8 mouse cellular contexts compared by ENCODE assay signal in the genomic region with DNA sequence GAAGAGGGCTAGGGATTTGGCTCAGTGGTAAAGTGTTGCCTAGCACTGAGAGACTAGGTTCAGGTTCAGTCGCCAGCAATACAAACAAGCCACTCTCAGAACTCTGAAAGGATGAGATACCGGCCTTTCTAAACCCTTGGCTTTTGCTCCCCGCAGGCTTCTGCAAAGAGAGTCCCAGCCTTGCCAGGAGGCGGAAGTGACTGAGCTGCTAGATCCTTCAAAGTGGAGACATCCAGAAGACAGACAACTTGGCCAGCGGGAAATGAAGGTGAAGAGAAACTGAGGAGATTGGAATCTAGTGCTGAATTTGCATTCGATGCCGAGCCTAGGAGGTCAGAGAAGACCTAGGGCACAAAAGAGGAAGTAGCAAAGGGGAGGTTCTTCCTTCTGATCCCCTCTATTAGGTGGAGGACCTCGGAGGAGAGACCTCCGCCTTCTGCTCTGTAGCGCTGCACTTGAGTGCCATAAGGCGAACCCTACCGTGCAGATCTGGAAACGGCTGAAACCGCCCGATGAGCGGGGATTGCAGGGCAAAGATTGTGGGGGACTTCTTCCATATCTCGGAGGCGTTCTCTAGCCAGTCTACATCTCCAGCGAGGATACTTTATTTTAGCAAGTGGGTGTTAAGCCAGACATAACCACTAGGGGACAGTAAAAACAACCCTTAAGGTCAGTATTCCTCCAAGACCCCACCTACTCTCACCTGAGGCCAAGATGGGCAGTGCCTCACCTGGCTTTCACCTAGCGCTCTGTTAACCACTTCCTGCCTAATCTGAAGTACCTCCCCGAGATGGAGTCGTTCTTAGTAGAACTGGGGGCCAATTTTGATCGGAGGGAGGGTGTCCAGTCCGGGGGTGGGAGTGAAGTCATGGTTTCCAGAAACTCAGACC. TPM values are rescaled to one million over a fixed set of nuclear protein-coding genes. Genes with fewer than 3 reads are reported as not detected.
DNase-seq lines count a peak whose midpoint lies in the region; ATAC-seq and TF ChIP-seq lines count a peak whose summit lies in the region.

No protein-coding gene starts in this region.

- H3K36me3 ChIP-seq in ES-E14 (ENCODE audit: control insufficient read depth, insufficient read depth, low read length, poor library complexity, severe bottlenecking), result no peaks in the 10 kb centered on the region
- H3K36me3 ChIP-seq in heart, embryonic 13.5 days, result no peaks in the 10 kb centered on the region
- no peaks in the 10 kb centered on the region for H3K36me3 ChIP-seq in kidney, embryonic 16.5 days (ENCODE audit: insufficient read depth, low read length)
- no peaks in the 10 kb centered on the region for H3K36me3 ChIP-seq in macrophage (ENCODE audit: inconsistent target)
- H3K36me3 ChIP-seq in stomach, embryonic 14.5 days (ENCODE audit: control insufficient read depth, insufficient read depth, low read length), result no peaks in the 10 kb centered on the region

- peak; percentile 50 for DNase-seq in adrenal gland, adult 2 months
- no peak for DNase-seq in adrenal gland, adult 8-10 months
- no peak for DNase-seq in ES-E14 (ENCODE audit: low read depth, low spot score)

- no peaks in the 10 kb centered on the region for H3K27me3 ChIP-seq in heart, embryonic 13.5 days (replicated peaks)
- no peaks in the 10 kb centered on the region for H3K27me3 ChIP-seq in kidney, embryonic 16.5 days (ENCODE audit: insufficient read depth, low read length)
- no peaks in the 10 kb centered on the region for H3K27me3 ChIP-seq in stomach, embryonic 14.5 days (ENCODE audit: control insufficient read depth, insufficient read depth, low read length)

- no peak overlapping the region for H3K27ac ChIP-seq in ES-E14 (ENCODE audit: insufficient read depth, low read depth, low read length, poor library complexity, severe bottlenecking)
- H3K27ac ChIP-seq in cortical plate, adult 2 months (ENCODE audit: insufficient read depth, low read length), result no peak overlapping the region
- peak overlapping the region; percentile 99 for H3K27ac ChIP-seq in heart, embryonic 13.5 days (replicated peaks)
- peak overlapping the region; percentile 99 for H3K27ac ChIP-seq in kidney, embryonic 16.5 days (ENCODE audit: low read length)
- 0 out of 2 replicates have a peak overlapping the region, but pooled peaks have one; percentile 10 for H3K27ac ChIP-seq in macrophage
- H3K27ac ChIP-seq in stomach, embryonic 14.5 days (ENCODE audit: low read length), result peak overlapping the region; percentile 99

- peak; percentile 70 for TF ChIP-seq CTCF in cortical plate, adult 2 months (IDR thresholded peaks at IDR 0.05; ENCODE audit: extremely low read depth, insufficient read depth, low read length)

- 4% methylated on average over 24 of the region's 24 CpGs for WGBS in heart, embryonic 13.5 days
- 6% methylated on average over 24 of the region's 24 CpGs for WGBS in kidney, embryonic 16.5 days
- 8% methylated on average over 24 of the region's 24 CpGs for WGBS in macrophage (ENCODE audit: missing documents)
- 5% methylated on average over 24 of the region's 24 CpGs for WGBS in stomach, embryonic 14.5 days

- ATAC-seq in heart, embryonic 13.5 days (ENCODE audit: extremely low read depth, insufficient number of reproducible peaks, low FRiP score, low TSS enrichment), result no peak
- no peak for ATAC-seq in kidney, embryonic 16.5 days (ENCODE audit: low FRiP score, low TSS enrichment)
- no peak for ATAC-seq in stomach, embryonic 14.5 days (ENCODE audit: insufficient number of reproducible peaks, insufficient read depth, low FRiP score, low read depth)

- no peak for TF ChIP-seq POLR2A in cortical plate, adult 2 months (IDR thresholded peaks at IDR 0.05; ENCODE audit: extremely low read depth, insufficient read depth, low read length)

- no peaks in the 10 kb centered on the region for H3K9me3 ChIP-seq in ES-E14 (ENCODE audit: control insufficient read depth, insufficient read depth, low read depth, low read length)
- no peaks in the 10 kb centered on the region for H3K9me3 ChIP-seq in heart, embryonic 13.5 days
- H3K9me3 ChIP-seq in kidney, embryonic 16.5 days (ENCODE audit: low read length), result no peaks in the 10 kb centered on the region
- H3K9me3 ChIP-seq in stomach, embryonic 14.5 days (ENCODE audit: control insufficient read depth, low read depth, low read length), result no peaks in the 10 kb centered on the region

- peaks cover 0 to 2% of the 10 kb centered on the region in 2 experiments; a peak in 1 of 4 replicates for H3K4me1 ChIP-seq in ES-E14 (ENCODE audit: control insufficient read depth in 2 of 2, insufficient read depth in 2 of 2, low read length in 2 of 2, poor library complexity in 1 of 2)
- no peaks in the 10 kb centered on the region for H3K4me1 ChIP-seq in cortical plate, adult 2 months (ENCODE audit: control insufficient read depth, insufficient read depth, low read length)
- peaks cover 33% of the 10 kb centered on the region for H3K4me1 ChIP-seq in heart, embryonic 13.5 days
- peaks cover 26% of the 10 kb centered on the region for H3K4me1 ChIP-seq in kidney, embryonic 16.5 days (ENCODE audit: insufficient read depth, low read length)
- H3K4me1 ChIP-seq in stomach, embryonic 14.5 days (ENCODE audit: control insufficient read depth, insufficient read depth, low read length), result peaks cover 10% of the 10 kb centered on the region; the same call in 1 of the 2 replicates

- peak overlapping the region; percentile 65 to 92 for H3K4me3 ChIP-seq in ES-E14 (ENCODE audit: insufficient read depth in 1 of 2, low read depth in 1 of 2, low read length in 2 of 2, poor library complexity in 1 of 2, severe bottlenecking in 1 of 2)
- peak overlapping the region; percentile 78 for H3K4me3 ChIP-seq in cortical plate, adult 2 months (ENCODE audit: insufficient read depth, low read length)
- H3K4me3 ChIP-seq in heart, embryonic 13.5 days, result peak overlapping the region; percentile 71
- peak overlapping the region; percentile 86 for H3K4me3 ChIP-seq in kidney, embryonic 16.5 days (ENCODE audit: low read length)
- H3K4me3 ChIP-seq in macrophage (ENCODE audit: inconsistent target), result peak overlapping the region; percentile 45
- H3K4me3 ChIP-seq in stomach, embryonic 14.5 days (ENCODE audit: low read depth, low read length), result peak overlapping the region; percentile 77

- in situ Hi-C loops in ES-E14 (cut with MboI; ENCODE audit: low sequenced_read_pairs in 2 of 2, unreplicated experiment in 2 of 2), result no loop called here

- peak overlapping the region; percentile 46; the same call in 1 of the 2 replicates for H3K9ac ChIP-seq in ES-E14 (ENCODE audit: insufficient read depth, low read depth, low read length, poor library complexity, severe bottlenecking)
- H3K9ac ChIP-seq in heart, embryonic 13.5 days, result peak overlapping the region; percentile 90
- H3K9ac ChIP-seq in kidney, embryonic 16.5 days (replicated peaks; ENCODE audit: low read length), result peak overlapping the region; percentile 91
- H3K9ac ChIP-seq in stomach, embryonic 14.5 days (replicated peaks; ENCODE audit: low read depth, low read length), result peak overlapping the region; percentile 8; the same call in 1 of the 2 replicates

- no peaks in the 10 kb centered on the region for H3K79me2 ChIP-seq in macrophage (ENCODE audit: inconsistent target)

- peak overlapping the region; percentile 90 for H3K4me2 ChIP-seq in heart, embryonic 13.5 days
- peak overlapping the region; percentile 98 for H3K4me2 ChIP-seq in kidney, embryonic 16.5 days (replicated peaks; ENCODE audit: low read depth, low read length)
- peak overlapping the region; percentile 82 for H3K4me2 ChIP-seq in stomach, embryonic 14.5 days (replicated peaks; ENCODE audit: low read depth, low read length)

RNA-seq across cellular contexts. Expression of gene Bcl9l, which starts 5.0 kb away (rescaled TPM):
- total RNA-seq in adrenal gland, adult 2 months (2021), result 10 to 100 TPM; 41.9 to 61.1 TPM
- polyA plus RNA-seq in adrenal gland, adult 2 months (2012; rRNA removed), result 62.7 and 64.5 TPM in 2 replicates
- 10 to 100 TPM; 48.9 to 76.1 (median 66.7) TPM for total RNA-seq in adrenal gland, adult 8-10 months (2022)
- 4.9 and 6.7 TPM in 2 replicates for total RNA-seq in ES-E14 (2012; rRNA removed)
- 13.8 and 14.6 TPM in 2 replicates for polyA plus RNA-seq in cortical plate, adult 2 months (2012; rRNA removed)
- polyA plus RNA-seq in heart, embryonic 13.5 days (2015; fragmentation: Nextera tagmentation; extraction: Ambion mirVana), result 7.3 and 9.4 TPM in 2 replicates
- polyA plus RNA-seq in kidney, embryonic 16.5 days (2015; fragmentation: Nextera tagmentation; extraction: Ambion mirVana), result 11.3 and 12.4 TPM in 2 replicates
- 10 to 100 TPM in 16 of 26 experiments, 1 to 10 TPM in 8, under 1 TPM in 2; 0.56 to 30.1 (median 12.5) TPM for total RNA-seq in macrophage (2018; cell fraction: chromatin; rRNA removed)
- total RNA-seq in macrophage (2018; cell fraction: cytosol; rRNA removed), result 10 to 100 TPM in 11 of 26 experiments, 1 to 10 TPM in 15; 3.7 to 16.4 (median 9.2) TPM
- 10 to 100 TPM in 16 of 26 experiments, 1 to 10 TPM in 10; 3.5 to 23.9 (median 13.3) TPM for total RNA-seq in macrophage (2018; cell fraction: nucleus; rRNA removed)
- 5.3 to 6.6 TPM (median 6.0 TPM) in 3 replicates for polyA plus RNA-seq in macrophage (2018)
- polyA plus RNA-seq in stomach, embryonic 14.5 days (2014; fragmentation: Nextera tagmentation; extraction: Ambion mirVana), result 15.4 and 16.3 TPM in 2 replicates

RNA-seq across cellular contexts. Expression of gene Upk2, which starts 22.8 kb away (rescaled TPM):
- not detected for total RNA-seq in adrenal gland, adult 2 months (2021)
- polyA plus RNA-seq in adrenal gland, adult 2 months (2012; rRNA removed), result not detected in 2 replicates
- total RNA-seq in adrenal gland, adult 8-10 months (2022), result not detected
- 0.31 and 1.1 TPM in 2 replicates for total RNA-seq in ES-E14 (2012; rRNA removed)
- polyA plus RNA-seq in cortical plate, adult 2 months (2012; rRNA removed), result 0.11 TPM in 1 of 2 replicates, not detected in the other
- polyA plus RNA-seq in heart, embryonic 13.5 days (2015; fragmentation: Nextera tagmentation; extraction: Ambion mirVana), result not detected in 2 replicates
- 3.4 and 7.6 TPM in 2 replicates for polyA plus RNA-seq in kidney, embryonic 16.5 days (2015; fragmentation: Nextera tagmentation; extraction: Ambion mirVana)
- total RNA-seq in macrophage (2018; cell fraction: chromatin; rRNA removed), result not detected
- not detected for total RNA-seq in macrophage (2018; cell fraction: cytosol; rRNA removed)
- total RNA-seq in macrophage (2018; cell fraction: nucleus; rRNA removed), result not detected
- polyA plus RNA-seq in macrophage (2018), result not detected in 3 replicates
- polyA plus RNA-seq in stomach, embryonic 14.5 days (2014; fragmentation: Nextera tagmentation; extraction: Ambion mirVana), result 25.9 and 26.4 TPM in 2 replicates

RNA-seq across cellular contexts. Expression of gene Foxr1, which starts 36.6 kb away (rescaled TPM):
- total RNA-seq in adrenal gland, adult 2 months (2021), result not detected
- polyA plus RNA-seq in adrenal gland, adult 2 months (2012; rRNA removed), result not detected in 2 replicates
- total RNA-seq in adrenal gland, adult 8-10 months (2022), result not detected
- total RNA-seq in ES-E14 (2012; rRNA removed), result 0.79 and 1.9 TPM in 2 replicates
- 0.04 TPM in 1 of 2 replicates, not detected in the other for polyA plus RNA-seq in cortical plate, adult 2 months (2012; rRNA removed)
- polyA plus RNA-seq in heart, embryonic 13.5 days (2015; fragmentation: Nextera tagmentation; extraction: Ambion mirVana), result not detected in 2 replicates
- polyA plus RNA-seq in kidney, embryonic 16.5 days (2015; fragmentation: Nextera tagmentation; extraction: Ambion mirVana), result not detected in 2 replicates
- not detected for total RNA-seq in macrophage (2018; cell fraction: chromatin; rRNA removed)
- not detected for total RNA-seq in macrophage (2018; cell fraction: cytosol; rRNA removed)
- total RNA-seq in macrophage (2018; cell fraction: nucleus; rRNA removed), result not detected
- polyA plus RNA-seq in macrophage (2018), result not detected in 3 replicates
- not detected in 2 replicates for polyA plus RNA-seq in stomach, embryonic 14.5 days (2014; fragmentation: Nextera tagmentation; extraction: Ambion mirVana)

RNA-seq across cellular contexts. Expression of gene Ccdc84, which starts 59.2 kb away (rescaled TPM):
- 10 to 100 TPM; 14.5 to 21.1 TPM for total RNA-seq in adrenal gland, adult 2 months (2021)
- polyA plus RNA-seq in adrenal gland, adult 2 months (2012; rRNA removed), result 12.3 and 23.7 TPM in 2 replicates
- 10 to 100 TPM; 14.9 to 29.6 (median 25.7) TPM for total RNA-seq in adrenal gland, adult 8-10 months (2022)
- total RNA-seq in ES-E14 (2012; rRNA removed), result 38.3 and 57.0 TPM in 2 replicates
- 46.7 and 48.0 TPM in 2 replicates for polyA plus RNA-seq in cortical plate, adult 2 months (2012; rRNA removed)
- 19.6 and 21.4 TPM in 2 replicates for polyA plus RNA-seq in heart, embryonic 13.5 days (2015; fragmentation: Nextera tagmentation; extraction: Ambion mirVana)
- polyA plus RNA-seq in kidney, embryonic 16.5 days (2015; fragmentation: Nextera tagmentation; extraction: Ambion mirVana), result 26.0 and 31.6 TPM in 2 replicates
- total RNA-seq in macrophage (2018; cell fraction: chromatin; rRNA removed), result 100 to 1,000 TPM in 13 of 26 experiments, 10 to 100 TPM in 13; 44.0 to 155 (median 99.5) TPM
- total RNA-seq in macrophage (2018; cell fraction: cytosol; rRNA removed), result 10 to 100 TPM in 8 of 26 experiments, 1 to 10 TPM in 18; 4.7 to 13.4 (median 8.7) TPM
- 100 to 1,000 TPM in 4 of 26 experiments, 10 to 100 TPM in 22; 27.7 to 112 (median 65.8) TPM for total RNA-seq in macrophage (2018; cell fraction: nucleus; rRNA removed)
- polyA plus RNA-seq in macrophage (2018), result 10.3 to 20.3 TPM (median 11.3 TPM) in 3 replicates
- polyA plus RNA-seq in stomach, embryonic 14.5 days (2014; fragmentation: Nextera tagmentation; extraction: Ambion mirVana), result 27.0 and 30.7 TPM in 2 replicates

Comparison
In these comparisons a context has a peak if more than half of its experiments do, and no peak if none do; other contexts are left out.
1. H3K27ac ChIP-seq: peak in heart, embryonic 13.5 days (single experiment), kidney, embryonic 16.5 days (single experiment), macrophage (single experiment) and stomach, embryonic 14.5 days (single experiment); none in ES-E14 (single experiment) and cortical plate, adult 2 months (single experiment).
2. H3K9ac ChIP-seq: peak in every context shown above with its lines; median percentile 91 in kidney, embryonic 16.5 days; 90 in heart, embryonic 13.5 days; 46 in ES-E14; 8 in stomach, embryonic 14.5 days.
3. Peak in every context shown above with its lines, with median percentiles within 50 percentile points of each other: H3K4me3 ChIP-seq and H3K4me2 ChIP-seq.